Mouse (Mus musculus) ZHBTc4 (cell line): ENCODE results near the gene Gm3233.
"Not testable (repeated sequence)": the region's sequence is repeated elsewhere in the genome, so short reads cannot be mapped to it uniquely, and the experiment has no call there.

Experiments
- DNase-seq: peaks from one replicate; pipeline ENCODE4 v3.0.0-alpha.2; 2011; ENCODE audit warnings: low read depth, low spot score

Gene Gm3233

DNA sequence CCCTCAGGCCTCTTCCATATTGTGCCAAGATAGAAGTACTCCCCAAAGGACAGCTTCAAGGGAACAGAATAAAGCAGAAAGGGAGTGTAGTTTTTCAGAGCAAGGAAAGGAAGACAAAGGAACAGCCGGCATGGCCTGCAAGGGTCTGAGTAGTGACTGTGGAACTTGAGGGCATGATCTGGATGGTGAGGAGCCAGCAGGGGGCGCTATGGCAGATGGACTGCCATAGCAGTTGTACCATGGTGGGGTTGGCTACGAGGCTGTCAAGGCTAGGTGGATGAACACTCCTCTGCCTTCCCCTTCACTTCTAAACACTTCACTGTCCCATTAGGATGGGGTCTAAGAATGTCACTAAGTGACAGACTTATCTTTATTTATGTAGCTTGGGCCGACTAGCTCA is 30.2 kb downstream of the Gm3233 start:
- peak; percentile 69 for DNase-seq

DNA sequence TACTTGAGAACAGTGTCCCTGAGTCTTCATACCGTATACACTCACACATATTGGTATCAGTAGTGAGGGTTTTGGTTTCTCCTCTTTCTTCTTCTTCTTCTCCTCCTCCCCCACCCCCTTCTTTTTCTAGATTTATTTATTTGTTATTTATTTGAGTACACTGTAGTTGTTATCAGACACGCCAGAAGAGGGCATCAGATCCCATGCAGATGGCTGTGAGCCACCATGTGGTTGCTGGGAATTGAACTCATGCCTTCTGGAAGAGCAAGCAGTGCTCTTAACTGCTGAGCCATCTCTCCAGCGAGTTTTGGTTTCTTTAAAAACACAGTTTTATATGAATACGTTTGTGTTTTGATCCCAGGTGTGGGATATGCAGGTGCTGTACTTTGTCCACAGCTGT is 31.2 kb downstream of the Gm3233 start:
- peak; percentile 15 for DNase-seq

DNA sequence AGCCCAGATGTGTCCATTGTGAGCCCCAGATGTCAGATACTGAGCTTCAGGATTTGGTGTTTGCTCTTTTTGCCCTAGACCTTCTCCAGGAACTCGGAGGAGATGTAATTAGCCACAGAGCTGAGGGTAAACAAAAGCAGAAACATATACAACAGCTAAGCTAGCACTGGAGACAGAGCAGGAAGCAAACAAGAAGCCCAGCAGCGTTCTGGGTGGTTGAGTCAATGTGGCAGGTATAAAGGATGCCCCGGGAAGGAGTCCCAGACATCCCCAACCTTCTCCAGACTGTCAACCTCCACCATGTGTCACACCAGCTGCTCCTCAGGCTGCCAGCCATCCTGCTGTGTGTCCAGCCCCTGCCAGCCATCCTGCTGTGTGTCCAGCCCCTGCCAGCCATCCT is 33.3 kb downstream of the Gm3233 start, which contains the start of gene Gm10100:
Gene Gm10100, plus strand, starts transcription at position 301 of the 400 bp plus-strand sequence.
- DNase-seq = no peak

DNA sequence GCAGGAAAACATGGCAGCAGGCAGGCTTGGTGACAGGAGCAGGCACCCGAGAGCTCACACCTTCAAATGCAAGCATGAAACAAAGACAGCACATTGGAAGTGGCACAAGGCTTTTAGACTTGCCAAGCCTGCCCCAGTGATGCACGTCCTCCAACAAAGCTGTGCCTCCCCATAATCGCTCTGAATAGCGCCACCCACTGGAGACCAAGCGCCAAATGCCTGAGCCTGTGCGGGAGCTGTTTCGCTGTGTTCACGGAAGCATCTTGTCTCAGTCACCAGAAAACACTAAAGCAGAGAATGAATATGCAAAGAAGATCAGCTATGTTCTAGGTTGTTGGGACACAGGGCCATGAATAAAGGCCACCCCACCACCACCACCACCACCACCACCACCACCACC is 34.6 kb downstream of the Gm3233 start:
- DNase-seq = peak; percentile 66

DNA sequence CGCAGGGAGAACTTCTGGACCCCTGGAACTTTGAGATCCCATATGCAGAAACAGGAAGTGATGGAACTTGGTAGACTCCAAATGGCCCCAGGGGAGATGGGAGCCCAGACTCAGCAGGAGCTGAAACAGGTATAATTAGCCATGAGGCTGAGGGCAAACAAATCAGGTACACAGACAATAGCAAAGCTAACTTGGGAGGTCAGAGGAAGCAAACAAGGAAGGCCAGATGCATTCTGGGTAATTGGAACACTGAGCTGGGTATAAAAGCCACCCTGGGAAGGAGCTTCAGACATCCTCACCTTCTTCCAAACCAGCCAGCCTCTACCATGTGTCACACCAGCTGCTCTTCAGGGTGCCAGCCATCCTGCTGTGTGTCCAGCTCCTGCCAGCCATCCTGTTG is 39.2 kb downstream of the Gm3233 start, which contains the start of gene Krtap12-1:
Gene Krtap12-1, plus strand, starts transcription at position 301 of the 400 bp plus-strand sequence.
- not testable (repeated sequence) for DNase-seq

DNA sequence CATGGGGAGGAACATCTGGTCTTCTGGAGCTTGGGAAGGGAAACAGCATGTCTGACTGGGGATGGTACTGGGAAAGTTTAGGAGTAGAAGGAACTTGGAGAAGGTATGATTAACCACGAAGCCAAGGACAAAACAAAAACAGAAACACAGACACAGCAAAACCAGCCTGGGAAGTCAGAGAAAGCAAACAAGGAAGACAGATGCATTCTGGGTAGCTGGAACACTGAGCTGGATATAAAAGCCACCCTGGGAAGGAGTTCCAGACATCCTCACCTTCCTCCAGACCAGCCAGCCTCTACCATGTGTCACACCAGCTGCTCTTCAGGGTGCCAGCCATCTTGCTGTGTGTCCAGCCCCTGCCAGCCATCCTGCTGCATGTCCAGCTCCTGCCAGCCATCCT is 44.0 kb downstream of the Gm3233 start, which contains the start of gene Gm10142:
Gene Gm10142, plus strand, starts transcription at position 301 of the 400 bp plus-strand sequence.
- no peak for DNase-seq

DNA sequence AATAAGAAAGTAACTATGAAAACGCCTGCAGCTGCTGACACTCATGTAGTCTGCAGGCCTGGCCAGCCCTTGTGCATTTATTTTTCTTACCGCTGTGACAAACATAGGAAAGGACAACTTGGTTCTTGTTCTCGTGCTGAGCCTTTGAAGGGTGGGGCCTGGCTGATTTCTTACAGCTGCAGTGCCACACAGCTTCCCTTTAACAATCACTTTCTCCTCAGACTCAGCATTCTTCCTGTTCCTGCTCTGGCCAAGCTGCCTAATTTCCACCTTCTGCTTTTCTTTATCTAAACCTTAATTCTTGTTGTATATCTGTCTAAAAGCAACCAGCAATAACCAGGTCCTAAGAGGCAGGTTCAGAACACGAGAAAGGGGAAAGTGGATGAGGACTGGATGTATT is 45.7 kb downstream of the Gm3233 start:
- DNase-seq = no peak

DNA sequence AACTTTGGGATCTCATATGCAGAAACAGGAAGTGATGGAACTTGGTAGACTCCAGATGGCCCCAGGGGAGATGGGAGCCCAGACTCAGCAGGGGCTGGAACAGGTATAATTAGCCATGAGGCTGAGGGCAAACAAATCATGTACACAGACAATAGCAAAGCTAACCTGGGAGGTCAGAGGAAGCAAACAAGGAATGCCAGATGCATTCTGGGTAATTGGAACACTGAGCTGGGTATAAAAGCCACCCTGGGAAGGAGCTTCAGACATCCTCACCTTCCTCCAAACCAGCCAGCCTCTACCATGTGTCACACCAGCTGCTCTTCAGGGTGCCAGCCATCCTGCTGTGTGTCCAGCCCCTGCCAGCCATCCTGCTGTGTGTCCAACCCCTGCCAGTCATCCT is 48.3 kb downstream of the Gm3233 start, which contains the start of gene Gm10024:
Gene Gm10024, plus strand, starts transcription at position 301 of the 400 bp plus-strand sequence.
- not testable (repeated sequence) for DNase-seq

DNA sequence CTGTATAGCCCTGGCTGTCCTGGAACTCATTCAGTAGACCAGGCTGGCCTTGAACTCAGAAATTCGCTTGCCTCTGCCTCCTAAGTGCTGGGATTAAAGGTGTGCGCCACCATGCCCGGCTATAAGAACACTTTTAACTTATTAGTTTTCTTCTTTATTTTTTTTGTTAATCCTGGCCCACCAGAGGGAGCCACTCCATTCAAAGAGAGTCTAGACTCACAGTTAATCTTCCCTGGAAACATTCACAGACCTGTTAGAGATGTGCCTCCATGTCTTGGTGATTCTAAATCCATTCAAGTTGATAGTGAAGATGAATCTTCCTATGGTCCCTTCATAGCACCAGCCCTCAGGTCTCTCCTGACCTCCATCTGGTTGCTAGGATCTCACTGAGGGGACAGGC is 49.7 kb downstream of the Gm3233 start:
- no peak for DNase-seq
